Mouse (Mus musculus) bone marrow macrophage, adult 2 months (primary cell): Measurements from ENCODE around the gene Itpr1.

ENCODE experiments used
- CTCF ChIP-seq: IDR thresholded peaks from 2 replicates; pipeline ENCODE4 v1.5.1; 2012; ENCODE audit warnings: low read depth, mild to moderate bottlenecking, low read length, moderate library complexity
- POLR2A ChIP-seq: IDR thresholded peaks from 2 replicates; pipeline ENCODE4 v1.6.1; 2012; ENCODE audit warnings: mild to moderate bottlenecking, low read depth, low read length, borderline replicate concordance

- TF ChIP-seq POLR2A = no peak
- no peak for TF ChIP-seq CTCF
Measured at GRCm38 (mm10) chr6:108466061-108466531, 253.2 kb downstream of the Itpr1 start.
